Mouse (Mus musculus) testis, adult 2 months (tissue): Measurements from ENCODE around the gene Aldh1a7.

ENCODE experiments used
- CTCF ChIP-seq: fragments of 200-500 bp; IDR thresholded peaks from 2 replicates; pipeline ENCODE4 v1.5.1; 2012; ENCODE audit warnings: low read depth, mild to moderate bottlenecking, inconsistent platforms, low read length, moderate library complexity; ENCODE audit not compliant: control insufficient read depth, insufficient read depth, insufficient replicate concordance
- POLR2A ChIP-seq: fragments of 200-500 bp; IDR thresholded peaks from 2 replicates; pipeline ENCODE4 v1.6.1; 2012; ENCODE audit warnings: low read depth, mild to moderate bottlenecking, inconsistent platforms, low read length, moderate library complexity; ENCODE audit not compliant: control insufficient read depth

DNA sequence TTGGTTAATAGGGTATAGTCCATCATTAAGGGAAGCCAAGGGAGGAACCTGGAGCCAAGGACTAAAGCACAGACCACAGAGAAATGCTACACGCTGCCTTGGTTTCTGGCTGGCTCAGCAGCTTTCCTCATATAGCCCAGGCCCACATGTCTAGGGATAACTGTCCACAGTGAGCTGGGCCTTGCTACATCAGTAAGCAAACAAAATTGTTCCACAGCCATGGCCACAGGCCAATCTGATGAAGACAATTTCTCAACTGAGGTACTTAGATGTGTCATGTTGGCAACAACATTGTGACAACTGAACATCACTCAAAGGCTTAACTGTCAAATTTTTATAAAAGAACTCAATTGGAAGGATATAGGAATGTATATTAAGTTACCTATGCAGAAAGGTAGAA lies 12.3 kb downstream of the Aldh1a7 start:
- no peak for TF ChIP-seq CTCF
- TF ChIP-seq POLR2A, result no peak
